Mouse (Mus musculus): ENCODE results near the gene Lsm6. TPM values are rescaled to one million over a fixed set of nuclear protein-coding genes. Genes with fewer than 3 reads are reported as not detected.

Lsm6 gene
- 171 TPM for polyA plus RNA-seq (2014; fragmentation: Illumina TruSeq; extraction: RNeasy Lipid Tissue Mini Kit (QIAGEN cat#74804))

DNA sequence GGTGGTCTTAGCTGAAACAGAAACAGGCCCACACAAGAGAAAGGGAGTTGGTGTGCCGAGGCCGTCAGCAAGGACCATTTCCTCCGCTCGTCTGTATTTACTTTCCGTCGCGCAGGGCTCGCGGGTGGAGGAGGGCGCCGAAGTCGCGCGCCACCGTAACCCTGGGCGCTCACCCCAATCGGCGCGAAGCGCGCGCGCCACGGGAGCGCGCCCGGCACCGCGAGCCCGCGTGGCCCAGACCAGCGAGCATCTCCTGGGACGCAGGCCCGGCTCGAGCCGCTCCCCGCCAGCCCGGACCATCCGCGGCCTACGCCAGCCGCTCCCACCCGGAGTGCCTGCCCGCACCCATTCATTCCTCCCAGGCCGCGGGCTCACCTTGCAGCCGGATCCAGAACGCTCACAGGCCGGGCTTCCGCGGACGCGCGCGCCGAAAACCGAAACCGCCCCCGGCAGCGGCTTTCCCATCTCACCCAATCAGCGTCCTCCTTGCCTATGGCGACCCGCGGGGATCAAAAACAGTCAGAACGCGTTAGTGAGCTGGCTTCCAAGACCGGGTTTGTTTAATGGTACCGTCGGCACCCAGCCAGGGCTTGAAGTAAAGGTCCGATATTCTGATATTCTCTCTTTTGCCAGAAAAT, at the start of gene Lsm6:
Gene Lsm6 (minus strand): TSS at position 468 of the 638 bp plus-strand sequence.

Other genes starting within 250 kb of the Lsm6 start
- 15.5 TPM for gene Zfp827, start 207.3 kb upstream of the Lsm6 start, polyA plus RNA-seq (2014; fragmentation: Illumina TruSeq; extraction: RNeasy Lipid Tissue Mini Kit (QIAGEN cat#74804))

Data from ovary, adult 10 weeks (tissue).